Mouse (Mus musculus) hindbrain, embryonic 11.5 days (tissue): ENCODE measurements around the gene Dhx32. TPM values are rescaled to one million over a fixed set of nuclear protein-coding genes. Genes with fewer than 3 reads are reported as not detected.
A peak's percentile ranks its signal among the peaks of the same experiment; 100 is the strongest.

Experiments
- ATAC-seq: fragments of 200-750 bp; cut with Nextera tagmentation; 2 replicates; pipeline ENCODE4 v1.8.0; 2017; ENCODE audit warnings: mild to moderate bottlenecking, moderate TSS enrichment, moderate library complexity; ENCODE audit not compliant: low FRiP score
- DNase-seq: peaks from one replicate; pipeline ENCODE4 v3.0.0-alpha.2; 2015; ENCODE audit warnings: low spot score
- H3K27ac ChIP-seq: fragments of 300-500 bp; sonication (generic); 2 replicates; pipeline ENCODE4 v1.5.1; 2014; ENCODE audit warnings: mild to moderate bottlenecking, low read depth, low read length
- H3K27me3 ChIP-seq: fragments of 300-500 bp; sonication (generic); 2 replicates; pipeline ENCODE4 v1.6.1; 2014; ENCODE audit warnings: mild to moderate bottlenecking, low read length, moderate library complexity, mixed read lengths; ENCODE audit not compliant: control insufficient read depth, insufficient read depth
- H3K36me3 ChIP-seq: fragments of 300-500 bp; sonication (generic); 2 replicates; pipeline ENCODE4 v1.6.1; 2014; ENCODE audit warnings: mild to moderate bottlenecking, low read length, moderate library complexity, mixed read lengths; ENCODE audit not compliant: control insufficient read depth, insufficient read depth
- H3K4me1 ChIP-seq: fragments of 300-500 bp; sonication (generic); replicated peaks from 2 replicates; pipeline ENCODE4 v1.6.1; 2014; ENCODE audit warnings: low read length, mixed read lengths; ENCODE audit not compliant: control insufficient read depth, insufficient read depth
- H3K4me2 ChIP-seq: fragments of 300-500 bp; sonication (generic); replicated peaks from 2 replicates; pipeline ENCODE4 v1.6.1; 2014; ENCODE audit warnings: mild to moderate bottlenecking, low read depth, low read length
- H3K4me3 ChIP-seq: fragments of 300-500 bp; sonication (generic); 2 replicates; pipeline ENCODE4 v1.5.1; 2014; ENCODE audit warnings: low read depth, low read length
- H3K9ac ChIP-seq: fragments of 300-500 bp; sonication (generic); 2 replicates; pipeline ENCODE4 v1.6.1; 2014; ENCODE audit warnings: low read depth, low read length
- H3K9me3 ChIP-seq: fragments of 300-500 bp; sonication (generic); 2 replicates; pipeline ENCODE4 v1.6.1; 2016; ENCODE audit warnings: low read length; ENCODE audit not compliant: control insufficient read depth
- WGBS: fragments of 180-500 bp; shearing (Covaris S2); extraction: QIAGEN DNeasy Blood & Tissue Kit; methylation state at CpG from one replicate; pipeline ENCODE4 v1.1.7; 2014; 5-methylcytosine and 5-hydroxymethylcytosine counted together
- polyA plus RNA-seq: library from polyadenylated mRNA; unstranded; fragments of >200 nt; fragmentation: Nextera tagmentation; extraction: Ambion mirVana; gene quantifications from 2 replicates; pipeline ENCODE4 v1.2.1, GENCODE M21; 2014

Gene Dhx32
- polyA plus RNA-seq: 43.7 and 48.8 TPM in 2 replicates

GRCm38 (mm10) chr7:133782717-133783435 lies at the start of gene Dhx32:
Dhx32 (minus strand) TSS chr7:133782726.
- H3K4me1 ChIP-seq: no peaks in the 10 kb centered on the region

GRCm38 (mm10) chr7:133829579-133829978 lies 47.1 kb upstream of the Dhx32 start:
- H3K27me3 ChIP-seq: no peaks in the 10 kb centered on the region
- H3K4me2 ChIP-seq: no peak overlapping the region
- H3K9ac ChIP-seq: no peak overlapping the region
- DNase-seq (no peak), ATAC-seq (no peak)
- H3K9me3 ChIP-seq: no peaks in the 10 kb centered on the region
- H3K4me3 ChIP-seq: no peak overlapping the region
- WGBS: 76% methylated on average over 7 of the region's 7 CpGs
- H3K4me1 ChIP-seq: no peaks in the 10 kb centered on the region
- H3K36me3 ChIP-seq: no peaks in the 10 kb centered on the region
- H3K27ac ChIP-seq: no peak overlapping the region

More at GRCm38 (mm10) chr7:133782717-133783435, at the start of gene Dhx32:
- Histone ChIP-seq H3K9ac (no peak within 1 kb of the TSS), H3K27ac (no peak within 1 kb of the TSS), H3K4me2 (no peak within 1 kb of the TSS), H3K36me3 (no peaks in the 10 kb centered on the region), H3K9me3 (no peaks in the 10 kb centered on the region), H3K4me3 (no peak within 1 kb of the TSS), H3K27me3 (no peaks in the 10 kb centered on the region)
- WGBS: 29% methylated on average over 18 of the region's 18 CpGs
- ATAC-seq (no peak), DNase-seq (peak; percentile 81)

GRCm38 (mm10) chr7:133828514-133828913 lies 46.0 kb upstream of the Dhx32 start:
- no peaks in the 10 kb centered on the region for H3K36me3 ChIP-seq
- no peak for DNase-seq
- 53% methylated on average over 4 of the region's 4 CpGs for WGBS
- ATAC-seq: no peak
- no peaks in the 10 kb centered on the region for H3K9me3 ChIP-seq
- H3K4me2 ChIP-seq: no peak overlapping the region
- H3K27me3 ChIP-seq: no peaks in the 10 kb centered on the region
- H3K27ac ChIP-seq: no peak overlapping the region
- H3K9ac ChIP-seq: no peak overlapping the region
- no peaks in the 10 kb centered on the region for H3K4me1 ChIP-seq
- no peak overlapping the region for H3K4me3 ChIP-seq

- Histone ChIP-seq H3K4me2 (no peak overlapping the region), H3K4me1 (no peaks in the 10 kb centered on the region), H3K36me3 (no peaks in the 10 kb centered on the region), H3K27ac (no peak overlapping the region), H3K9me3 (no peaks in the 10 kb centered on the region), H3K4me3 (no peak overlapping the region), H3K27me3 (no peaks in the 10 kb centered on the region), H3K9ac (no peak overlapping the region)
- WGBS: 94% methylated on average over 2 of the region's 2 CpGs
- DNase-seq (no peak), ATAC-seq (no peak)
Measured at GRCm38 (mm10) chr7:133824579-133824978, 42.1 kb upstream of the Dhx32 start.

GRCm38 (mm10) chr7:133823751-133824150 lies 41.2 kb upstream of the Dhx32 start:
- no peaks in the 10 kb centered on the region for H3K36me3 ChIP-seq
- H3K4me2 ChIP-seq: no peak overlapping the region
- DNase-seq: no peak
- 86% methylated on average over 6 of the region's 6 CpGs for WGBS
- no peaks in the 10 kb centered on the region for H3K4me1 ChIP-seq
- no peak overlapping the region for H3K9ac ChIP-seq
- ATAC-seq: no peak
- H3K27me3 ChIP-seq: no peaks in the 10 kb centered on the region
- no peak overlapping the region for H3K27ac ChIP-seq
- no peaks in the 10 kb centered on the region for H3K9me3 ChIP-seq
- no peak overlapping the region for H3K4me3 ChIP-seq

- ATAC-seq (no peak), DNase-seq (no peak)
- Histone ChIP-seq H3K9me3 (no peaks in the 10 kb centered on the region), H3K27me3 (no peaks in the 10 kb centered on the region), H3K4me1 (no peaks in the 10 kb centered on the region), H3K4me3 (no peak overlapping the region), H3K4me2 (no peak overlapping the region), H3K36me3 (no peaks in the 10 kb centered on the region), H3K9ac (no peak overlapping the region), H3K27ac (no peak overlapping the region)
- 87% methylated on average over 4 of the region's 4 CpGs for WGBS
Measured at GRCm38 (mm10) chr7:133813331-133813730, 30.8 kb upstream of the Dhx32 start.

- Histone ChIP-seq H3K36me3 (no peaks in the 10 kb centered on the region), H3K27ac (no peak overlapping the region), H3K9me3 (no peaks in the 10 kb centered on the region), H3K4me3 (no peak overlapping the region), H3K27me3 (no peaks in the 10 kb centered on the region), H3K4me1 (no peaks in the 10 kb centered on the region), H3K4me2 (no peak overlapping the region), H3K9ac (no peak overlapping the region)
- ATAC-seq: no peak
- WGBS: 77% methylated on average over 7 of the region's 7 CpGs
- no peak for DNase-seq
Measured at GRCm38 (mm10) chr7:133812927-133813326, 30.4 kb upstream of the Dhx32 start.

- no peaks in the 10 kb centered on the region for H3K9me3 ChIP-seq
- no peak overlapping the region for H3K27ac ChIP-seq
- no peak overlapping the region for H3K9ac ChIP-seq
- ATAC-seq (no peak), DNase-seq (peak; percentile 75)
- no peaks in the 10 kb centered on the region for H3K27me3 ChIP-seq
- H3K4me3 ChIP-seq: no peak overlapping the region
- 58% methylated on average over 7 of the region's 7 CpGs for WGBS
- H3K36me3 ChIP-seq: no peaks in the 10 kb centered on the region
- no peaks in the 10 kb centered on the region for H3K4me1 ChIP-seq
- H3K4me2 ChIP-seq: no peak overlapping the region
Measured at GRCm38 (mm10) chr7:133805614-133806175, 23.2 kb upstream of the Dhx32 start.

- ATAC-seq (no peak), DNase-seq (no peak)
- no peak overlapping the region for H3K9ac ChIP-seq
- no peak overlapping the region for H3K4me3 ChIP-seq
- no peaks in the 10 kb centered on the region for H3K9me3 ChIP-seq
- WGBS: 68% methylated on average over 6 of the region's 6 CpGs
- no peak overlapping the region for H3K4me2 ChIP-seq
- H3K27ac ChIP-seq: no peak overlapping the region
- H3K36me3 ChIP-seq: no peaks in the 10 kb centered on the region
- no peaks in the 10 kb centered on the region for H3K4me1 ChIP-seq
- no peaks in the 10 kb centered on the region for H3K27me3 ChIP-seq
Measured at GRCm38 (mm10) chr7:133801823-133802222, 19.3 kb upstream of the Dhx32 start.
